Mouse (Mus musculus): Measurements from ENCODE around the gene 1810013L24Rik.
"Not testable (repeated sequence)": the region's sequence is repeated elsewhere in the genome, so short reads cannot be mapped to it uniquely, and the experiment has no call there.

- not testable (repeated sequence) for TF ChIP-seq CTCF (IDR thresholded peaks at IDR 0.05; ENCODE audit: borderline replicate concordance, extremely low read depth, insufficient read depth, insufficient read length); POLR2A (IDR thresholded peaks at IDR 0.05; ENCODE audit: borderline replicate concordance, extremely low read depth, insufficient read depth, insufficient read length, poor library complexity, severe bottlenecking)
Observed at GRCm38 (mm10) chr16:8906115-8906514, 76.2 kb downstream of the 1810013L24Rik start.

Data from brain, embryonic 14.5 days (tissue).